Mouse (Mus musculus) induced T-regulatory cell, adult 2 months (primary cell): ENCODE data around the gene Erap1.
"Not testable (repeated sequence)": the region's sequence is repeated elsewhere in the genome, so short reads cannot be mapped to it uniquely, and the experiment has no call there.

Experiments used
- DNase-seq: peaks from one replicate; pipeline ENCODE4 v3.0.0-alpha.2; 2012; ENCODE audit warnings: low read depth

Erap1 gene

GRCm38 (mm10) chr13:74638793-74639711 is at the start of gene Erap1:
Gene Erap1 (plus strand): TSS chr13:74639568.
- peak; percentile 84 for DNase-seq

- not testable (repeated sequence) for DNase-seq
These were observed 48.0 kb upstream of the Erap1 start for GRCm38 (mm10) chr13:74591401-74591821.

- not testable (repeated sequence) for DNase-seq
These were observed 47.5 kb upstream of the Erap1 start for GRCm38 (mm10) chr13:74591828-74592227.

GRCm38 (mm10) chr13:74597022-74597421 is 42.3 kb upstream of the Erap1 start:
- not testable (repeated sequence) for DNase-seq

GRCm38 (mm10) chr13:74601776-74602175 is 37.6 kb upstream of the Erap1 start:
- DNase-seq: not testable (repeated sequence)

GRCm38 (mm10) chr13:74617163-74618019 is 22.0 kb upstream of the Erap1 start:
- DNase-seq: peak; percentile 84

GRCm38 (mm10) chr13:74632327-74632726 is 7.0 kb upstream of the Erap1 start:
- no peak for DNase-seq

- no peak for DNase-seq
These were observed 6.5 kb upstream of the Erap1 start for GRCm38 (mm10) chr13:74632857-74633256.

GRCm38 (mm10) chr13:74639712-74640522 is 549 bp downstream of the Erap1 start:
- peak; percentile 93 for DNase-seq

- not testable (repeated sequence) for DNase-seq
These were observed 1.2 kb downstream of the Erap1 start for GRCm38 (mm10) chr13:74640523-74640920.

- no peak for DNase-seq
These were observed 56.3 kb downstream of the Erap1 start for GRCm38 (mm10) chr13:74695497-74696193.

GRCm38 (mm10) chr13:74696225-74696624 is 56.9 kb downstream of the Erap1 start:
- no peak for DNase-seq

GRCm38 (mm10) chr13:74719002-74719401 is 79.6 kb downstream of the Erap1 start:
- DNase-seq: no peak

- no peak for DNase-seq
These were observed 94.4 kb downstream of the Erap1 start for GRCm38 (mm10) chr13:74733726-74734125.

GRCm38 (mm10) chr13:74735834-74736233 is 96.5 kb downstream of the Erap1 start:
- DNase-seq: no peak

- DNase-seq: no peak
These were observed 97.0 kb downstream of the Erap1 start for GRCm38 (mm10) chr13:74736396-74736795.
